In genomic region chr14:23094546-23095157, GRCm38 (mm10) we compare ENCODE assay signal across 18 mouse cellular contexts.
A peak's percentile ranks its signal among the peaks of the same experiment; 100 is the strongest.
DNase-seq lines count a peak whose midpoint lies in the region; ATAC-seq and TF ChIP-seq lines count a peak whose summit lies in the region.
"Had no signal": no experiment of that assay in that cellular context is flagged by ENCODE, and none has a peak within 500 bp of the region (broad histone marks: within the 10 kb centered on the region; RNA-seq: fewer than 3 reads in every experiment).

No protein-coding gene starts in this region.

- H3K27ac ChIP-seq in forebrain, embryonic 12.5 days: peak overlapping the region; percentile 63
- H3K27ac ChIP-seq in forebrain, embryonic 10.5 days: no peak overlapping the region
- H3K27ac ChIP-seq in neural tube, embryonic 13.5 days (replicated peaks): peak overlapping the region; percentile 65
- H3K27ac ChIP-seq in hindbrain, postnatal 0 days: 0 out of 2 replicates have a peak overlapping the region, but pooled peaks have one; percentile 20
- H3K27ac ChIP-seq: embryonic facial prominence, embryonic 15.5 days; heart, embryonic 13.5 days; limb, embryonic 12.5 days; liver, embryonic 15.5 days; stomach, postnatal 0 days had no signal

- peaks cover 29% of the 10 kb centered on the region for H3K4me1 ChIP-seq in forebrain, embryonic 12.5 days
- peaks cover 20% of the 10 kb centered on the region for H3K4me1 ChIP-seq in forebrain, embryonic 10.5 days
- peaks cover 23% of the 10 kb centered on the region for H3K4me1 ChIP-seq in neural tube, embryonic 13.5 days (replicated peaks)
- peaks cover 13% of the 10 kb centered on the region; the same call in 1 of the 2 replicates for H3K4me1 ChIP-seq in hindbrain, postnatal 0 days (ENCODE audit: insufficient read depth, low read length)
- H3K4me1 ChIP-seq: embryonic facial prominence, embryonic 15.5 days; liver, embryonic 15.5 days had no signal

- no peak for DNase-seq in forebrain, embryonic 10.5 days (ENCODE audit: extremely low spot score, low spot score)
- DNase-seq in neural tube, embryonic 10.5 days (ENCODE audit: extremely low spot score, low spot score): no peak
- DNase-seq in hindbrain, postnatal 0 days (ENCODE audit: low spot score): peak; percentile 7
- DNase-seq in urinary bladder, postnatal 4 days (ENCODE audit: low spot score in 2 of 2): no peak
- no peak for DNase-seq in cerebellum, adult 9-10 months
- DNase-seq in spleen, adult 18-20 months: no peak
- DNase-seq: cerebellum, adult 11-12 months; heart, postnatal 4 days; lung, postnatal 14 days; right cerebral cortex, adult 18-20 months had no signal

- no peaks in the 10 kb centered on the region for H3K36me3 ChIP-seq in forebrain, embryonic 12.5 days (replicated peaks)
- no peaks in the 10 kb centered on the region for H3K36me3 ChIP-seq in forebrain, embryonic 10.5 days (replicated peaks)
- no peaks in the 10 kb centered on the region for H3K36me3 ChIP-seq in neural tube, embryonic 13.5 days
- H3K36me3 ChIP-seq in hindbrain, postnatal 0 days (ENCODE audit: insufficient read depth, low read length): no peaks in the 10 kb centered on the region
- H3K36me3 ChIP-seq: embryonic facial prominence, embryonic 15.5 days; heart, embryonic 13.5 days; limb, embryonic 12.5 days; liver, embryonic 15.5 days had no signal

- H3K9me3 ChIP-seq in forebrain, embryonic 12.5 days: no peaks in the 10 kb centered on the region
- no peaks in the 10 kb centered on the region for H3K9me3 ChIP-seq in forebrain, embryonic 10.5 days
- H3K9me3 ChIP-seq in neural tube, embryonic 13.5 days: no peaks in the 10 kb centered on the region
- no peaks in the 10 kb centered on the region for H3K9me3 ChIP-seq in hindbrain, postnatal 0 days (ENCODE audit: low read length)
- H3K9me3 ChIP-seq: embryonic facial prominence, embryonic 15.5 days; heart, embryonic 13.5 days; limb, embryonic 12.5 days; liver, embryonic 15.5 days had no signal

- no peak for TF ChIP-seq CTCF in hindbrain, postnatal 0 days (IDR thresholded peaks at IDR 0.05; ENCODE audit: low read depth)

- 0 out of 2 replicates have a peak, but pooled peaks cover 2% of the 10 kb centered on the region for H3K27me3 ChIP-seq in forebrain, embryonic 12.5 days
- no peaks in the 10 kb centered on the region for H3K27me3 ChIP-seq in forebrain, embryonic 10.5 days (ENCODE audit: poor library complexity, severe bottlenecking)
- H3K27me3 ChIP-seq in neural tube, embryonic 13.5 days: no peaks in the 10 kb centered on the region
- H3K27me3 ChIP-seq in hindbrain, postnatal 0 days (ENCODE audit: insufficient read depth, low read length): no peaks in the 10 kb centered on the region
- H3K27me3 ChIP-seq: embryonic facial prominence, embryonic 15.5 days; heart, embryonic 13.5 days; limb, embryonic 12.5 days; liver, embryonic 15.5 days; Patski had no signal

- no peak overlapping the region for H3K4me2 ChIP-seq in forebrain, embryonic 12.5 days
- 0 out of 2 replicates have a peak overlapping the region, but pooled peaks have one; percentile 22 for H3K4me2 ChIP-seq in neural tube, embryonic 13.5 days
- no peak overlapping the region for H3K4me2 ChIP-seq in hindbrain, postnatal 0 days (ENCODE audit: low read depth, low read length)
- H3K4me2 ChIP-seq: embryonic facial prominence, embryonic 15.5 days; heart, embryonic 13.5 days; limb, embryonic 12.5 days; liver, embryonic 15.5 days had no signal

- H3K9ac ChIP-seq in forebrain, embryonic 12.5 days: no peak overlapping the region
- H3K9ac ChIP-seq in neural tube, embryonic 13.5 days: 0 out of 2 replicates have a peak overlapping the region, but pooled peaks have one; percentile 31
- no peak overlapping the region for H3K9ac ChIP-seq in hindbrain, postnatal 0 days (replicated peaks; ENCODE audit: low read length)
- H3K9ac ChIP-seq: embryonic facial prominence, embryonic 15.5 days; heart, embryonic 13.5 days; limb, embryonic 12.5 days; liver, embryonic 15.5 days had no signal

- peak; percentile 58 for ATAC-seq in forebrain, embryonic 12.5 days (ENCODE audit: low FRiP score)
- ATAC-seq in neural tube, embryonic 13.5 days (ENCODE audit: low read depth): no peak
- ATAC-seq in hindbrain, postnatal 0 days: no peak
- ATAC-seq: Patski had no signal

- 29% methylated on average over 5 of the region's 5 CpGs for WGBS in forebrain, embryonic 12.5 days
- 66% methylated on average over 5 of the region's 5 CpGs for WGBS in forebrain, embryonic 10.5 days
- 42% methylated on average over 5 of the region's 5 CpGs for WGBS in neural tube, embryonic 13.5 days
- WGBS in hindbrain, postnatal 0 days: 42% methylated on average over 5 of the region's 5 CpGs

- no peak overlapping the region for H3K4me3 ChIP-seq in forebrain, embryonic 12.5 days (replicated peaks)
- H3K4me3 ChIP-seq in forebrain, embryonic 10.5 days: no peak overlapping the region
- H3K4me3 ChIP-seq in neural tube, embryonic 13.5 days: no peak overlapping the region
- H3K4me3 ChIP-seq in hindbrain, postnatal 0 days (ENCODE audit: low read length): no peak overlapping the region
- H3K4me3 ChIP-seq: embryonic facial prominence, embryonic 15.5 days; heart, embryonic 13.5 days; limb, embryonic 12.5 days; liver, embryonic 15.5 days had no signal
